Mouse (Mus musculus): Measurements from ENCODE around the gene Inpp5f.
"Not testable (repeated sequence)": the region's sequence is repeated elsewhere in the genome, so short reads cannot be mapped to it uniquely, and the experiment has no call there.

Inpp5f gene

GRCm38 (mm10) chr7:128610897-128611798 is at the start of gene Inpp5f:
Inpp5f (plus strand) TSS chr7:128611328.
- DNase-seq (ENCODE audit: low read depth): peak; percentile 99

GRCm38 (mm10) chr7:128563373-128563772 is 47.8 kb upstream of the Inpp5f start:
- no peak for DNase-seq (ENCODE audit: low read depth)

- no peak for DNase-seq (ENCODE audit: low read depth)
These were observed 44.8 kb upstream of the Inpp5f start for GRCm38 (mm10) chr7:128566311-128566710.

- DNase-seq (ENCODE audit: low read depth): no peak
These were observed 43.4 kb upstream of the Inpp5f start for GRCm38 (mm10) chr7:128567561-128568244.

- not testable (repeated sequence) for DNase-seq (ENCODE audit: low read depth)
These were observed 41.7 kb upstream of the Inpp5f start for GRCm38 (mm10) chr7:128569429-128569828.

GRCm38 (mm10) chr7:128569987-128570656 is 41.0 kb upstream of the Inpp5f start:
- DNase-seq (ENCODE audit: low read depth): peak; percentile 33

- not testable (repeated sequence) for DNase-seq (ENCODE audit: low read depth)
These were observed 40.5 kb upstream of the Inpp5f start for GRCm38 (mm10) chr7:128570657-128571056.

- DNase-seq (ENCODE audit: low read depth): no peak
These were observed 39.1 kb upstream of the Inpp5f start for GRCm38 (mm10) chr7:128572030-128572429.

- no peak for DNase-seq (ENCODE audit: low read depth)
These were observed 35.9 kb upstream of the Inpp5f start for GRCm38 (mm10) chr7:128575211-128575610.

- no peak for DNase-seq (ENCODE audit: low read depth)
These were observed 35.3 kb upstream of the Inpp5f start for GRCm38 (mm10) chr7:128575794-128576193.

- no peak for DNase-seq (ENCODE audit: low read depth)
These were observed 33.5 kb upstream of the Inpp5f start for GRCm38 (mm10) chr7:128577607-128578006.

GRCm38 (mm10) chr7:128578199-128578945 is 32.8 kb upstream of the Inpp5f start:
- DNase-seq (ENCODE audit: low read depth): no peak

- DNase-seq (ENCODE audit: low read depth): no peak
These were observed 31.7 kb upstream of the Inpp5f start for GRCm38 (mm10) chr7:128579381-128579780.

GRCm38 (mm10) chr7:128580318-128580717 is 30.8 kb upstream of the Inpp5f start:
- no peak for DNase-seq (ENCODE audit: low read depth)

- no peak for DNase-seq (ENCODE audit: low read depth)
These were observed 29.2 kb upstream of the Inpp5f start for GRCm38 (mm10) chr7:128581864-128582484.

- no peak for DNase-seq (ENCODE audit: low read depth)
These were observed 27.7 kb upstream of the Inpp5f start for GRCm38 (mm10) chr7:128583213-128583948.

GRCm38 (mm10) chr7:128587334-128587933 is 23.7 kb upstream of the Inpp5f start:
- DNase-seq (ENCODE audit: low read depth): no peak

- DNase-seq (ENCODE audit: low read depth): no peak
These were observed 19.6 kb upstream of the Inpp5f start for GRCm38 (mm10) chr7:128591345-128592084.

- DNase-seq (ENCODE audit: low read depth): no peak
These were observed 18.8 kb upstream of the Inpp5f start for GRCm38 (mm10) chr7:128592118-128592935.
